Mouse (Mus musculus): Measurements from ENCODE around the gene Metap1d.

Gene Metap1d

DNA sequence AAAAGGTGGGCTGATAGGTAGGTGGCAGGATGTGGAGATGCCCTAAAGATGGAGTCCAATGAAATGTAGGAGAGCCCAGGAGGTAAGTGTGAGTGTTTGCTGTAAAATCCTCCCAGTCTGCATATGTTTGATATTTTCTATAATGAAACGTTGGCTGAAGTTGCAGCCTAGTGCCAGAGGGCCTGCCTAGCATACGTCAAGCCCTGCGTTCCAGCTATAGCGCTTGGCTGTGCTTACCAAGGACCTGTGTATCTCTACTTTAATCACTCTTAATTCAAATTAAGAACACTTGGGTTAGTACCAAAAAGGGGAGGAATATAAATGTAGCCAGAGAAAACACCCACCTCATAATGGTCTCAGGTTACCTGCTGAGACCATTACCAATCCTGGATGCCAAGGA lies 22.7 kb downstream of the Metap1d start:
- DNase-seq = no peak

DNA sequence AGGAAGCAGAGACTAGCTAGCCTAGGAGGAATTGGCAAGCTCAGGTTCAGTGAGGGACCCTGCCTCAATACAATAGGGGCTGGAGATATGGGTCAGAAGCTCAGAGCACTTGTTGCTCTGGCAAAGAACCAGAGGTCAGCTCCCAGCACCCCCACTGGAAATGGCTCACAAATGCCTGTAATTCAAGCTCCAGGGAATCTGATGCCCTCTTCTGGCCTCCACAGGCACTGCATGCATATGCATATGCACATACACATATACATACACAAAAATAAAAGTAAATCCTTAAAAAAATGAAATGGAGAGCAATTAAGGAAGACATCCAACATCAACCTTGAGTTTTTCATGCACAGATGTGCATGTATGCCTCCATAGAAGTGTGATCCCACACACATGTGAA lies 24.7 kb downstream of the Metap1d start:
- no peak for DNase-seq

DNA sequence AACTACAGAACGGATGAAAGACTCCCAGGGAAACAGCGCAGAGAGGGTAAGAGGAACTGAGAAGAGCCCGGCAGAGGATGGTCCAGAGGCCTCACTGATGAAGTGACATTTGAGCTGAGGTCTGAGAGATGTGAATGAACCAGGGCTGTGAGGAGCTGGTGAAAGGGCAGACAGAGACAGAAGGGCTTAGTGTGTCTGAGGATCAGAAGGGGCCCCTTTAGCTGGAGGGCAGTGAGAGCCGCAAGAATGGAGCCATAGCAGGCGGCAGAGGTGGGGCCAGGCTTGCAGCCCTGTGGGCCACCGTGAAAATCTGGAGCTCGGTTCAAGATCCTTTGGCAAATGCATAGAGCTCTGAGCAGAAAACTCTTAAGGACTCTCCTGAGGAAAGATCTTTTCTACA lies 26.8 kb downstream of the Metap1d start:
- DNase-seq = no peak

DNA sequence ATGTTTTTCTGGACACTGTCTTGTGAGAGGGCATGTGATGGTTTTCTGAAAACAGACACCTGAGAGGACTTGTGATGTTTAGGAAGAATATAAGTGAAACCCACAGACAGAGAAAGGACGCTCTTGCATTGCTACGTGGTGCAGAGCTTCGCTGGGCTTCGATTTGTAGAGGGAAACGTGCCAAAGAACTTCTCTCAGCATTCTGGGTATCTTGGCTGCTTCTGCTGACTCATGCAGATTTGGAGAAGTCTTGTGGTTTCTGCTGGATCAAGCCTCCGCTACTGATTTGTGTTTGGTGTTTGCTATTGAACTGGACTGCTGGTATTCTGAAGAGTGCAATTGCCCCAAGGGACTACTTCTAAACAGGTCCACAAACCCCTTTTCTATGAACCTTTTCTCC lies 28.7 kb downstream of the Metap1d start:
- DNase-seq = no peak

DNA sequence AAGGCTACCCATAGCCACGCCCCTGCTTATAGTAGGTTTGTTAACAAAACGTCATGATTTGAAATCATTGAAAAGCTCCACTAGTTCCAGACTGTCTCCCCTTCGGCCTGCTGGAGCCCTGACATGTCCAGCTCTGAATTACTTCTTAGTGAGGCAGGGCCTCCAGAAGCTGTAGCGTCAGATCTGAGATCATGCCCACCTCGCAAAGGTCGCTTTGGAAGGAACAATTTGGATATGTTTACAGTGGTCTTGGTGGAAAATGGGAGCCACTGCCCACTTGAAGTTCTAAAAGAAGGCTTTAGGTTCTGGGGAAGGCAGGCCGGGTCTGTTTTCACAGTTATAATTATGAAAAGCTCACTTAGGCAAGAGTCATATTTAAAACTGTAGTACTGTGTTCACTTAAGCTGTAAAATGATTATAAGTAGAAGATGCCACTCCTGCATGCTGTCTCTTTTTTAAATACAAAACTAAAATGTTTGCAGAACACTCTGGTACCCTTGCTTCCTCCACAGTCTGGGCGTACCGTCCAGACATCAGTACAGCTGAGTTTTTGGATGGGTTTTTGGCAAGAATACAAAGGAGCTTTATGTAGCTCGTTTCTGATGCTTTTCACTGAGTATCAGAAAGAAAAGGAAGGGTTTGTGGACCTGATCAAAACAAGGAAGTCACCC lies 30.1 kb downstream of the Metap1d start:
- DNase-seq = no peak

DNA sequence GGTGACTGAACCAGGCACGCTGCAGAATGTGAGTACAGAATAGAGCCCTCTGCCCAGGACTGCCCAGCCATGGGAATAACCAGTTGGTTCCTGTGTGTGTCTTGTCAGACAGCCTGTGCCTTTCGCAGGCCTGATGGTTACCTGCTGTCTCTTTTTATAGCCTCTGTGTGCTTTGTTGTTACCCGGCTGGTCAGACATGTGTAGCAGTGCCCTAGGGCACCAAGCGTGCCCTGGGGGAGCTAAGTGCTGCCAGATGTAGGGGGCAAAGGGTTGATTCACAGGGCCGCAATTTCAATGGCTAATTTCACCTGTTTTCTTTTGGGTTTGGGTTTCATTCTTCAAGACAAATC lies 30.6 kb downstream of the Metap1d start:
- DNase-seq = no peak

DNA sequence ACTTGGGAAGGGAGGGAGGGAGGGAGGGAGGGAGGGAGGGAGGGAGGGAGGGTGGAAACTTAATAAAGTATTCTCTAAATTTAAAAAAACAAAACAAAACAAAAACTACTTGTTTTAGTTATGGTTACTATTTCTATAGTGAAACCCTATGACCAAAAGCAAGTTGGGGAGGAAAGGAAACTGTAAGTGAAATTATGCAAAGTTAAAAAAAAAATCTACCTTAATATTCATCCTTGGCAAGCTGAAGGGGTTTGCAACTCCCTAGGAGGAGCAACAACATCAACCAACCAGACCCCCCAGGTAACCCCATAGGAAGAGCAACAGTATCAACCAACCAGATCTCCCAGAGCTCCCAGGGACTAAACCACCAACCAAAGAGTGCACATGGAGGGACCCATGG lies 38.2 kb downstream of the Metap1d start:
- DNase-seq = no peak

DNA sequence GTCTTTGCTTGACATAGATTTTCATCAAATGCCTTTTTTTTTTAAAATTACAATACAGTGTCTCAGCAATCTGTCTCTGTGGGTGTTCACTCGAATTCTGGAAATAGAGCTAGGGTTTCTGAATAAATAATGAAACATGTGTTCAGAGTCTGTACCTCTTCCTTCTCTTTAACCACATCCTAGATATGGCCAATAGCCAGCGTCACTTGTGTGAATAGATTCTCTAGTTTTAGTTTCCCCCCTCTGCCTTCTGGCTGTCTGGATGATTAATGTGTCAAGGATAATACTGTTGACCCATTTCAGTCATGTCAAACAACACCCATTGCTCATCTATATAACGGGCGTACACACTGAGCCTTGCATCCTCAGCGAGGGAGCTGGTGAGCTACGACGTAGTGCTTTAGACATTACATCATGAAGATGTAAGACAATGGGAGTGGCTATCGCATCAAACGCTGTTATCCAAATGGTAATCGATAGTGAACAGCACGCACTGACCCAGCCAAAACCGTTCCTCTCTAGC lies 40.1 kb downstream of the Metap1d start:
- no peak for DNase-seq

DNA sequence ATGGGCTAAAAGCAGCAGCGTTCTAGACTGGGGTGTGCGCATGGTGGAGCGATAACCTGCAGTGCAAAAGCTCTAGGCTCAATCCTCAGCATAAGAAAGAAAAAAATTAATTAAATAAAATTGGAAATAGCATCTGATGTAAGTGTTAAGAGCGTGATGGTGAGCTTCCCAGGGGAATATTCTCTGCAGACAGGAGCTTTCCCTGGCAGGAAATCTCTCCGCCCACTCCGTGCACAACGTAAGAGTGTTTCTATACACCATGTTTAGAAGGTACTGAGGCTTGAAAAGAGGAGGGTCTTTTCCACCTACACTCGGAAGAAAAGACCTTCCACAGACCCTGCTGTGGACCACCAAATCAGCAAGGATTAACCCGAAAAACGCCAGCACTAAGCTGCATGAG lies 41.4 kb downstream of the Metap1d start:
- no peak for DNase-seq

DNA sequence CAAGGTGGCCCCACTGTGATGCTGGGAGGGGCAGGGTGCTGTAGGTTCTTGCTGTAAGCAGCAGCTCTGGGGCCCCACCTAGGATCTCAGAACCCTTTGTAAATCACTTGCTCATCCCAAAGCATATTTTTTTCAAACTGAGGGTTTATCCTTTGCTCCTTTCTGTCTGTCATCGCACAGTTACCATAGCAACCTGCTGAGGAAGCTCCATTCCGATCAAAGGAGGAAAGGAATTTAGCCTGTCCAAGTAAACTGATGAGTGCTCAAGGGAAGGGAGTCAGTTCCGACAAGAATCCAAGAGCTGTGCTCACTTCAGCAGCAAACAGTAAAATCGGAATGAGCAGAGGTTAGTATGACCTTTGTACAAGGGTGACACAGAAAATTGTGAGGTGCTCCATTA lies 41.9 kb downstream of the Metap1d start:
- DNase-seq = no peak

DNA sequence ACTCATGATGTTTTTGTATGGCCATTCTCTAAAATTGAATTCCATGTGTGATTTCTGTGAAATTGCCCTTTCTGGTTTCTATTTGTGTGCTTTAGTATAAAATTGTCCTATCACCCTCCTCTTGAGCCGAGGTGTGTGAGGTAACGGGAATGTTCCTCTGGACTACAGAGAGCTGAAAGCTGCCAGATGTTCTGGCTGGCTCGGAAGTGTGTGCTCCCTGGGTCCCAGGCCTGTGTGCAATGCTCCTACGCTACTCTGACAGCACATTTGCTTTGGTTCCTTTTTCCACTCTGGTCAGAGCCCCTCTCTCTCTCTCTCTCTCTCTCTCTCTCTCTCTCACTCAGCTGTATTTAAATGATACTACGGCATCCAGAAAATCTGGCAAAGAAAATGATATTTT lies 44.1 kb downstream of the Metap1d start:
- DNase-seq = no peak

DNA sequence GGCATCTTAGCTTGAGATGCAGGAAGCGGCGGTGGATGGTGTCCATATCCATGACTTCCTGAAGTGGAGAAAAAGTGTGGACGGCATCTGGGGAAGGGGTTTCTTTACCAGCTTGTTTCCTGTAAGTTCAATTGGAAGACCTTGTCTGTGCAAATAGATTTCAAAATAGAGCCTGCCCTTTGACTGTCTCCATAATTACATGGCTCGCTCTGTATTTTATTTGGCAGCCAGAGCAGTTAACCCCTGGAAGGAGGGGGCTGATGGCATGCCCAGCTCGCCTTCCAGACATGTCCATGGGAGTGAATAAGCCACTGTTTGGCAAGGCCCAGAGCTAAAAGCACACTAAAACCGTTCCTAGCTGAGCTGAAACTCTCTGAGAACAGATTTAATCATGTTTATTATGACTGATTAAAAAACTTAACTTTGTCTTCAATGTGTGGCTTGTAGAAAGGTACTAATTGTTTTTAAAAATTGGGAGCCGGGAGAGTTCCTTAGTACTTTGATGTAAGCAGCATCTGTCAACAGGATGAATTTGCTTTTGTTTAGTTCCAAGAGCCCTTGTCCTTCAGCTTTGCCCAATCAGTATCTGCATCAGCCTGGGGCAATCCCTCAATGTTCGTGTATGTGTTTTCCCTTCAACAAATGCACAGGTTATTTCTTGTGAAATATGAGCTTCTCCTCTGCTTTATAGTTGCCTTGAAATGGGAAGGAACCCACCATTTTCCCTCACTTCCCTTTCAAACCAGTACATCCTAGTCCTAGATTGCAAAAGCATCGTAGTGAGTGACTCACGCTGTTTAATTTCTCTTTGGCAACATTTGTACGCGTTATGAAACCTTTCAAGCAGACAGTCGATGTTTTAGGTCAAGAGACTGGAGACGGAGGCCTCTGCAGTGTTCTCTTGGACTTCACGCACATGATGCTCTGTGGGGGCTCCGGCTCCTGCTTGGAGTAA lies 46.5 kb downstream of the Metap1d start:
- DNase-seq = no peak

DNA sequence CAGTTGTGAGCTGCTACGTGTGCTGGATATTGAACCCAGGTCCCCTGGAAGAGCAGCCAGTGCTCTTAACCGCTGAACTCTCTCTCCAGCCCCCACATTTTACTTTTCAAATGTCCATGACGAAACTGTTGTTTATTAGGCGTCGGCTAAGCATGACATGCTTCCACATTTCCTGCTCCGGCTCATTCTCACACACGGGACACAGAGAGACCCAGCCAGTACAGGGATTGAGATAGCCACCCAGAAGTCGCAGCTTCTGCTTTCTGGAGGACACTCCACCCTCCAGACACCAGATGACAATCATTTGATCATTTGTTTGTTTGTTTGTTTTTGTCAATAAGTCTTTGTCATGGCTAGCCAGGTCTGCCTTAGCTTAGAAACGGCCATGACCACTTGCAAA lies 51.8 kb downstream of the Metap1d start:
- DNase-seq = no peak

DNA sequence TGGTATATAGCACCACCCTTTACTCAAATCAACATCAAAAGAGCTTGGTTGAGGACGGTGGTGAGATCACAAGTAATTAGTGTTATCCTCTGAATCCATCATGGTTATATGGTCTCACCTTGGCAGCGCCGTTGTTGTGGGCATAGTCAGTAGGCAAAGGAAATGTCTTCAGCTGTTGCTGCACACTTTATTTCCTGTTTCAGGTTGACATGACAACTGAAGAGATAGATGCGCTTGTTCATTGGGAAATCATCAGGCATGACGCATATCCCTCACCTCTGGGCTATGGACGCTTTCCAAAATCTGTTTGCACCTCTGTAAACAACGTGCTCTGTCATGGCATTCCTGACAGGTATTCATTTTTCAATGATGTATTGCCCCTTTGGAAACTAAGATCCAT lies 58.1 kb downstream of the Metap1d start:
- DNase-seq = no peak

DNA sequence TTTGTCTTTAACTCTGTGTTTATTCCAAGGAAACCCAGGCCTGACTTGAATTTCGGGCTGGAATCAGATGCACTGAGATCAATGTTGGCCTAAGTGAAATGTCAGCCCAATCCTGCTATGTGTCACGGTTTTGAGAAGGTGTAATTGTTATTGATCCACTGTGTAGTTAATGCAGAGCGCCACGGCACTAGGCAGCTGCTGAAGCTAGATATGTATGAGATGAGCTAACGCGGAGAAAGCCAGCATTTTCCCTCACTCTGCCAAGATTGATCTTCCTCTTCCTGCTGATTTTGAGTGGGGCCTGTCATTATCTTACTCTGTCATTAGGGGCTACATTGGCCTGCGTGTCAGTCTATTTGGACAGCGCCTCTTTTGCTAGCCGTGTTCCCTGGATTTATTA lies 59.2 kb downstream of the Metap1d start:
- no peak for DNase-seq

DNA sequence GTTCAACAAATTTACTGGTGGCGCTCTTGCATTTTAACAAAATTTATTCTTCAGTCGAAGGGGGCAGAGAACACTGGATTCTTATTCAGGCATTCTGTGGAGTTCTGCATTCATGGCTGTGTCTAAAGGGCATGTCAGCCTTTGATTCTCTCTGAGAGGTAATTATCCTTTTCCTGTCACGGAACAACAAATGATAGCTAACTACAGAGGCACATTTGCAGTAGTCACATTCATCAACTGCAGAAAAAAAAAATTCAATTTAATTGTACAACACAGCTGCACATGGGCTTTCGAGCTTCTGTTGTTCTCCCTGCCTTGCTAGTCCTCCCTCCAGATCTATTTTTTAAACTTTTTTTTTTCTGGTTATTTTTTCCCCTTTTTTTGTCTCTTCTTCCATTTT lies 63.9 kb downstream of the Metap1d start:
- DNase-seq = no peak

DNA sequence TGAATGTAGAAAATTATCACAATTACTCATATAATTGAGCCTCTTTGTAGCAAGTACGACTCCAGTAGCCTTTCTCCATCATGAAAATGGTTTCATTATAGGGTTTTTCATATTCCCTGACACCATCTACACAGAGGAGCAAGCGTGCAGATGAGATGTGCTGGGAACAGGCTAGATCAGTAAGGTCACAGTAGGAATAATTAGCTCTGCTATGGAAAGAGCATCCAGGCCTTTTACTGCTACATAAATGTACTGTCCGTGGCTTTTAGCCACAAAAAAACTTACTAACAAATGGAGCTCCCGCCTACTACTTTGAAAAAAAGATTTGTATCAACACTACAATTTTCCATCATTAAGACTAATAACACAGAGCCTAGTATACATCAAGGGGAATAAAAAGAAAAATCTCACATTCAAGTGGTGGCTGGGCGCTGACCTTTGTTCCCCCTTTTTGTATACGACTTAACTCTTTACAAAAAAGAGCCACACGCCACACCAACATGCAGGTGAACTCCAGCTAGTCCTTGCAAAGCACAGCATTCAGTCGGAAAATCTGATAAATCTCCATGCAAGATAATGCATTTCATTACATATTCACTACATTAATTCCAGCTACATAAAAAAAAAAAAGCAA lies 64.5 kb downstream of the Metap1d start:
- DNase-seq = no peak

DNA sequence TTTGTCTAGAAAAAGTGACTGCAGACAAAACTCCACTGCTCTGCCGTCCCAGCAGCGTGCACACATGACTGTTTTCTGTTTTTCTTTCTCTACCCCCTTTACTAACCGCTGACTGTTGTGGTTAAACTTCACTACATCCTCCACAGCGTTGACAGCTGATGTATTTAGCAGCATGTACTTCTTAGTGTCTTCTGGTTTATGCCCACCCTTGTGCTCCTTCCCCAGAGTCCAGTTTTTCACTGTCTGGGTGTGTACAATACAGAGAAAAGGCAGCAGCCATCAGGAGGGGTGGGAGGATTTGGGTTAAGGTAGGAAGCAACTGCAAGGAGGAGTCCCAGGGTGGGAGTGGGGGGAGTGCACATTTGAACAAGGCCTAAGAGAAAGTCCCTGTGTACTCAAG lies 69.8 kb downstream of the Metap1d start:
- no peak for DNase-seq

DNA sequence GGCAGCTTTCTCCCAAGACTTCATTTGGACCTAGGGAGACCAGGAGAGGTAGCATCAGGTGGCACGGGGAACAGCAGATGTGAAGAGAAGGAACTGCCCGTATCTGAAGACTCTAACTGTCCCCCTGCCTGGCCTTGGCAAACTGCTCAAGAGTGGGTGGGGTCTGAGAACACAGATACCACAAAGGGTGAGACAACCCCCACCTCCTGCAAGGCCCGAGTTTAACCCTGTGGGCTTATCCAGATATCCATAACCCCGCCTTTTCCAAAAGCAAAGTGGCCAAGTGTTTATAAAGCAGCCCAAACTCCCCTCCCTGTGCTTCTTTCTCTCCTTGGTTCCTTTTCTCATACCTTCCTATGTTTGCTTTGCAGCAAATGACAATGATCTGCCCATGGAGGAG lies 70.4 kb downstream of the Metap1d start:
- no peak for DNase-seq

DNA sequence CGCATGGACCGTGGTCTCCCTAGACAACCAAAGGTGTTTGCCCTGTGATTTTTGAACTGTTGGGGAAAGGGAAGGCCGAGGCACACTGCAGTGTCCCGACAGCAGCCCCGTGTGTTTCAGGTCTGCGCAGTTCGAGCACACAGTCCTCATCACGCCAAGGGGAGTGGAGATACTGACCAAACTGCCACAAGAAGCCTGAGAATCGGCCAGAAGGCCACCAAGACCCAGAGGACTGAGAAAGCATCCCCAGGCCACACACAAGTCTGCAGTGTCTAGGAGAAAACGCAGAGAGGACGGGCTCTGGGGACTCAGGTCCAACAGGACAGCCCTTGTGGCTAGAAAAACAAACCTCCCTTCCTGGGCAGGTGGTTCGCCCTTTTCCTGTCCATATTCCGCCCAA lies 71.7 kb downstream of the Metap1d start:
- DNase-seq = no peak

DNA sequence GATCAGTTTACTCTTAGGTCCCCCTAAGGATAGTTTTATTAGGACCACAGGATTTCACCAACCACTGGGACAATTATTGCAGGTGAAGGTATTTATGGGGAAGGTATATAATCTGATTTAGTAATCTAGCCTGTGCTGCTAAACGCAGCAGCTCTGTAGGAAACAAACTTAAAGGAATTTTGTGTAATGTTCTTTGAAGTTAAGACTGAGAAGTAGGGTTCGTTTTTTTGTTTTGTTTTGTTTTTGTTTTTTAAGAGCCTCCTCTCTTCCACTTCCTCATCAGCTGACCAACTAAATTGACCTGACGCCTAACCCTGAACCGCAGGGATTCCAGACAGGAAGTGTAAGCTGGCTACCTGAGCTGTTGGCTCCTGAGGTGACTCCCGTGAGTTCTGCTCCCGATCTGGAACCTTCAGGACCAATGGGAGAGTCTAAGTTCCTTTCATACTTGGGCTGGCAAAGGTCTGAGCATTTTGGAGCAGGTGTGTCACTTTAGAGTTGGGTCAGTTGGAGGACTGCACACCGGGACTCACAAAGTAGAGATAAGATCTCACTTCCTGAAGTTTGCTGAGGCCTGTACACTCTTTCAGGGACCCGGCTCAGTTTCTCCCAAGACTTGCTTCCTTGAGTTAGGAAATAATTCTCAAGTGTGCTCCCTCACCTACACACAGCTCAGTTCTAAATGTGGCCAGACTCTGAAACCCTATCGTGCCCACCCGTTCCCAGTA lies 73.7 kb downstream of the Metap1d start:
- DNase-seq = no peak

DNA sequence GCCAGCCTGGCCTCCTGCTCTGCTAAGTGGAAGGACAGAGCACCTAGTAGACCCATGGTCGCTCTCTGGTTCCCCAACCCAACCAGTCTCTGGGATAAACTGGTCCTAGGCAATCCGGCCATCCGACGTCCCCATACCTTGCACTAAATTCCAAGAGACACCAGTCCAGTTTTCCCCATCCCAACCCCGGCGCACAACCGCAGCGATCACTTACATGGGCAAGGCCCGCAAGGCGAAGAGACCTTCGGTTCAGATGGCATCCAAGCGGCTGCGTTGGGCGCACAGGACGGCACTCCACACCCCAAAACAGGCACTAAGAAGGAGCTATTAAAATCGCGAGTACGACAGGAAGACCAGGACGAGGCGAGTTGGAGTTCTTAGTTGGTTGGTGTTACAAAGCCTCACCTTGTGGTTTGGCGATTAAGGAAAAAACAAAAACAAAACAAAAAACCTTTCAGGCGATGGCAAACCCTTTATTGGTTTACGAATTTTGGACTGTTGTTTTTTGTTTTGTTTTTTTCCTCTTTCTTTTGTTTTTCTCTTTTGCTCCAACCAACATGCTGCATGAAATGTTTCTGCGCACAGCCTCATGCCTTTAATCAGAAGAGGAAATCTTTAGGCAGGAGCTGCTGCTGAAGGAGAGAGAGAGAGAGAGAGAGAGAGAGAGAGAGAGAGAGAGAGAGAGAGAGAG lies 74.4 kb downstream of the Metap1d start:
- DNase-seq = no peak

Measured in cerebellum, adult 9-10 months (tissue).